9 mouse cellular contexts compared by ENCODE assay signal in the genomic region with DNA sequence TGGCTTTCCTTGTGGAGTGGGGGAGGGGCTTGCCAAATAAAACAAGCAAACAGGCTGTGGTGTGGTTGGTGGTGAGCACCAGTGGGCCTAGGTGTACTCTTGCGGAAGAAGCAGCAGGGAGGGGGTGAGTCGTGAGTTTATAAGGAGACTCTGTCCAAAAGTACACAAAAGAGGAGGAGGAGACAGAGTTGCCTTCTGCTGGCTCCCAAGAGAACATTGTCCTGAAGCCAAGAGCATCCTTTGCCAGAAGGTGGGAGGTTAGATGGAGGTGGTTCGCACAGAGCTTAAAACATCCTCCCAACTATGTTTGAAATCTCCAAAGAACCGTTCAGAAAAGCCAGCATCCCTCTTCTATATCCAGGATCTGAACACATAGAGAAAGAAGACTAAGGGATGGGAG. TPM values are rescaled to one million over a fixed set of nuclear protein-coding genes. Genes with fewer than 3 reads are reported as not detected.
DNase-seq lines count a peak whose midpoint lies in the region; ATAC-seq lines count a peak whose summit lies in the region.
"Had no signal": no experiment of that assay in that cellular context is flagged by ENCODE, and none has a peak within 500 bp of the region (broad histone marks: within the 10 kb centered on the region; RNA-seq: fewer than 3 reads in every experiment).

No protein-coding gene starts in this region.

- no peaks in the 10 kb centered on the region; the same call in 1 of the 2 replicates for H3K27me3 ChIP-seq in heart, embryonic 13.5 days (replicated peaks)
- H3K27me3 ChIP-seq in stomach, embryonic 14.5 days (ENCODE audit: control insufficient read depth, insufficient read depth, low read length), result no peaks in the 10 kb centered on the region
- H3K27me3 ChIP-seq in liver, embryonic 11.5 days (replicated peaks; ENCODE audit: control insufficient read depth, insufficient read depth, low read length), result peaks cover 5% of the 10 kb centered on the region; the same call in 1 of the 2 replicates

- H3K4me2 ChIP-seq in heart, embryonic 13.5 days, result no peak overlapping the region
- no peak overlapping the region for H3K4me2 ChIP-seq in stomach, embryonic 14.5 days (replicated peaks; ENCODE audit: low read depth, low read length)
- no peak overlapping the region for H3K4me2 ChIP-seq in liver, embryonic 11.5 days

- WGBS in heart, embryonic 13.5 days, result 67% methylated on average over 4 of the region's 4 CpGs
- 64% methylated on average over 4 of the region's 4 CpGs for WGBS in stomach, embryonic 14.5 days
- 80% methylated on average over 4 of the region's 4 CpGs for WGBS in liver, embryonic 11.5 days

- DNase-seq in heart, adult 9 months (ENCODE audit: low spot score in 2 of 2), result no peak
- peak; percentile 37 for DNase-seq in ovary, adult 18-20 months (ENCODE audit: low spot score)
- no peak for DNase-seq in ovary, postnatal 14 days (ENCODE audit: low spot score)
- DNase-seq in heart, postnatal 4 days, result peak; percentile 21
- DNase-seq in liver, embryonic 11.5 days (ENCODE audit: low spot score), result no peak

- no peak overlapping the region for H3K9ac ChIP-seq in heart, embryonic 13.5 days
- H3K9ac ChIP-seq in stomach, embryonic 14.5 days (replicated peaks; ENCODE audit: low read depth, low read length), result no peak overlapping the region
- no peak overlapping the region for H3K9ac ChIP-seq in liver, embryonic 11.5 days (ENCODE audit: low read depth, low read length)

- H3K4me3 ChIP-seq in heart, embryonic 13.5 days, result no peak overlapping the region
- H3K4me3 ChIP-seq in stomach, embryonic 14.5 days (ENCODE audit: low read depth, low read length), result no peak overlapping the region
- H3K4me3 ChIP-seq in liver, embryonic 11.5 days (ENCODE audit: low read depth, low read length), result no peak overlapping the region
- H3K4me3 ChIP-seq: erythroblast, embryonic 14.5 days had no signal

- no peak for ATAC-seq in heart, embryonic 13.5 days (ENCODE audit: extremely low read depth, insufficient number of reproducible peaks, low FRiP score, low TSS enrichment)
- no peak for ATAC-seq in stomach, embryonic 14.5 days (ENCODE audit: insufficient number of reproducible peaks, insufficient read depth, low FRiP score, low read depth)
- no peak for ATAC-seq in erythroblast, adult 5-6 weeks (replicated peaks; ENCODE audit: low FRiP score, poor library complexity, severe bottlenecking)
- no peak for ATAC-seq in liver, embryonic 11.5 days (replicated peaks; ENCODE audit: low FRiP score)

- peaks cover 43% of the 10 kb centered on the region for H3K4me1 ChIP-seq in heart, embryonic 13.5 days
- peaks cover 28% of the 10 kb centered on the region for H3K4me1 ChIP-seq in stomach, embryonic 14.5 days (ENCODE audit: control insufficient read depth, insufficient read depth, low read length)
- peaks cover 8% of the 10 kb centered on the region; the same call in 1 of the 2 replicates for H3K4me1 ChIP-seq in liver, embryonic 11.5 days (replicated peaks; ENCODE audit: control insufficient read depth, insufficient read depth, low read length)

- no peaks in the 10 kb centered on the region for H3K9me3 ChIP-seq in heart, embryonic 13.5 days
- no peaks in the 10 kb centered on the region for H3K9me3 ChIP-seq in stomach, embryonic 14.5 days (ENCODE audit: control insufficient read depth, low read depth, low read length)
- H3K9me3 ChIP-seq in liver, embryonic 11.5 days (ENCODE audit: control insufficient read depth, low read length), result no peaks in the 10 kb centered on the region

- H3K27ac ChIP-seq in heart, embryonic 13.5 days (replicated peaks), result peak overlapping the region; percentile 78
- H3K27ac ChIP-seq in stomach, embryonic 14.5 days (ENCODE audit: low read length), result peak overlapping the region; percentile 49; the same call in 1 of the 2 replicates
- H3K27ac ChIP-seq in liver, embryonic 11.5 days (ENCODE audit: low read depth, low read length), result no peak overlapping the region

- no peaks in the 10 kb centered on the region for H3K36me3 ChIP-seq in heart, embryonic 13.5 days
- no peaks in the 10 kb centered on the region for H3K36me3 ChIP-seq in stomach, embryonic 14.5 days (ENCODE audit: control insufficient read depth, insufficient read depth, low read length)
- H3K36me3 ChIP-seq in liver, embryonic 11.5 days (ENCODE audit: control insufficient read depth, insufficient read depth, low read length), result no peaks in the 10 kb centered on the region

RNA-seq across cellular contexts. Expression of a gene that starts 40.2 kb away (rescaled TPM):
- 42.3 and 45.0 TPM in 2 replicates for polyA plus RNA-seq in heart, embryonic 13.5 days (2015; fragmentation: Nextera tagmentation; extraction: Ambion mirVana)
- total RNA-seq in heart, postnatal 4 days (2021), result 10 to 100 TPM; 40.7 to 43.4 TPM
- polyA plus RNA-seq in stomach, embryonic 14.5 days (2014; fragmentation: Nextera tagmentation; extraction: Ambion mirVana), result 112 and 116 TPM in 2 replicates
- 47.5 and 64.2 TPM in 2 replicates for total RNA-seq in erythroblast, adult 5-6 weeks (2015; ENCODE audit: low replicate concordance)
- 49.6 and 56.0 TPM in 2 replicates for total RNA-seq in erythroblast, adult 5-6 weeks (2017; ENCODE audit: low replicate concordance)
- polyA plus RNA-seq in liver, embryonic 11.5 days (2014; fragmentation: Nextera tagmentation; extraction: Ambion mirVana), result 22.0 and 25.3 TPM in 2 replicates

RNA-seq across cellular contexts. Expression of a gene that starts 51.1 kb away (rescaled TPM):
- polyA plus RNA-seq in heart, embryonic 13.5 days (2015; fragmentation: Nextera tagmentation; extraction: Ambion mirVana), result not detected in 2 replicates
- not detected for total RNA-seq in heart, postnatal 4 days (2021)
- polyA plus RNA-seq in stomach, embryonic 14.5 days (2014; fragmentation: Nextera tagmentation; extraction: Ambion mirVana), result not detected in 2 replicates
- not detected in 2 replicates for total RNA-seq in erythroblast, adult 5-6 weeks (2015; ENCODE audit: low replicate concordance)
- not detected in 2 replicates for total RNA-seq in erythroblast, adult 5-6 weeks (2017; ENCODE audit: low replicate concordance)
- not detected in 2 replicates for polyA plus RNA-seq in liver, embryonic 11.5 days (2014; fragmentation: Nextera tagmentation; extraction: Ambion mirVana)
- polyA plus RNA-seq: erythroblast, embryonic 14.5 days had no signal

Comparison
In these comparisons a context has a peak if more than half of its experiments do, and no peak if none do; other contexts are left out.
1. DNase-seq: peak in ovary, adult 18-20 months (single experiment) and heart, postnatal 4 days (single experiment); none in heart, adult 9 months (0 of 2), ovary, postnatal 14 days (single experiment) and liver, embryonic 11.5 days (single experiment).